15 mouse cellular contexts compared by ENCODE assay signal in the genomic region with DNA sequence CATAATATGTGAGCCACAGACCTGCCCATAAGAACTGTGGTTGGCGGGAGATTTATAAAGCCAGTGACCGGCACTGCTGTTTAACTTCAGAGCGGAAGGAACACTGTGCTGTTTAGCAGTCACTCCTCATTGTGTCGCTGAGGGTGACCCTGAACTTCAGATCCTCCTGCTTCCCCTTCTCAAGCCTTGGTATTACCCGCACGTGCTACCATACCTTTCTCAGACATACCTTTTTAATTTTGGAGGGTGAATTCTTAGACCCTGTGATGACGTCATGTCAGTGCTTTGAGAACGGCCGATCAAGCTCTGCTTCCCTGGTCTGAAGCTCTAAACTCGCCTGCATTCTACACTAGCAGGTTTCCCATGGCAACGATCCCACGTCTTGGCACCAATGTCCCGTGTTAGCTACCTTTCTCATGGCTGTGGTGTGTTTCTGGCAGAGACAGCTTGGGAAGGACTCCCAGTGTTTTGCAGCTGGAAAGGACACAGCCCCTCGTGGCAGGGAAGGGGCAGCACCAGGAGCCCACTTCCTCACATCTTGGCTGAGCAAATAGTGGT. TPM values are rescaled to one million over a fixed set of nuclear protein-coding genes. Genes with fewer than 3 reads are reported as not detected.
DNase-seq lines count a peak whose midpoint lies in the region; ATAC-seq lines count a peak whose summit lies in the region.
"Had no signal": no experiment of that assay in that cellular context is flagged by ENCODE, and none has a peak within 500 bp of the region (broad histone marks: within the 10 kb centered on the region; RNA-seq: fewer than 3 reads in every experiment).

No protein-coding gene starts in this region.

- H3K27me3 ChIP-seq in lung, embryonic 15.5 days = no peaks in the 10 kb centered on the region
- H3K27me3 ChIP-seq: liver, embryonic 12.5 days; neural tube, embryonic 12.5 days had no signal

- H3K4me3 ChIP-seq in lung, embryonic 15.5 days = no peak overlapping the region
- H3K4me3 ChIP-seq: forebrain, embryonic 10.5 days; liver, embryonic 12.5 days; neural tube, embryonic 12.5 days had no signal

- H3K36me3 ChIP-seq in lung, embryonic 15.5 days = no peaks in the 10 kb centered on the region
- H3K36me3 ChIP-seq: forebrain, embryonic 10.5 days; liver, embryonic 12.5 days; neural tube, embryonic 12.5 days had no signal

- no peaks in the 10 kb centered on the region for H3K9me3 ChIP-seq in lung, embryonic 15.5 days
- H3K9me3 ChIP-seq: forebrain, embryonic 10.5 days; liver, embryonic 12.5 days; neural tube, embryonic 12.5 days had no signal

- peak; percentile 56 for ATAC-seq in frontal cortex, adult (ENCODE audit: low TSS enrichment)
- no peak for ATAC-seq in lung, embryonic 15.5 days (ENCODE audit: borderline replicate concordance, extremely low read depth, low FRiP score, low TSS enrichment)
- ATAC-seq: CD4-positive, CD25-positive, alpha-beta regulatory T cell, adult 4 months; liver, embryonic 12.5 days had no signal

- DNase-seq in frontal cortex, postnatal 25 days (ENCODE audit: low spot score in 2 of 2) = no peak
- DNase-seq in lung, postnatal 10 days = no peak
- peak; percentile 65 to 76 for DNase-seq in frontal cortex, postnatal 36 days (ENCODE audit: low spot score in 2 of 2)
- peak; percentile 67 for DNase-seq in right cerebral cortex, adult 18-20 months
- DNase-seq in heart, adult 11 months = no peak
- no peak for DNase-seq in embryo, embryonic 11 days
- DNase-seq: cerebellum, adult 2 months; heart, postnatal 10 days; kidney, adult 18-20 months had no signal

- peak overlapping the region; percentile 4; the same call in 1 of the 2 replicates for H3K4me2 ChIP-seq in lung, embryonic 15.5 days
- H3K4me2 ChIP-seq: liver, embryonic 12.5 days; neural tube, embryonic 12.5 days had no signal

- no peak overlapping the region for H3K9ac ChIP-seq in lung, embryonic 15.5 days
- H3K9ac ChIP-seq: liver, embryonic 12.5 days; neural tube, embryonic 12.5 days had no signal

- no peak overlapping the region for H3K27ac ChIP-seq in lung, embryonic 15.5 days
- H3K27ac ChIP-seq: forebrain, embryonic 10.5 days; liver, embryonic 12.5 days; neural tube, embryonic 12.5 days had no signal

- H3K4me1 ChIP-seq in lung, embryonic 15.5 days = 0 out of 2 replicates have a peak, but pooled peaks cover 9% of the 10 kb centered on the region
- H3K4me1 ChIP-seq: liver, embryonic 12.5 days had no signal

- WGBS in lung, embryonic 15.5 days = 49% methylated on average over 14 of the region's 14 CpGs

RNA-seq across cellular contexts. Expression of a gene that starts 25.6 kb away (rescaled TPM):
- 1.5 and 2.9 TPM in 2 replicates for polyA plus RNA-seq in lung, embryonic 15.5 days (2015; fragmentation: Nextera tagmentation; extraction: Ambion mirVana)
- polyA plus RNA-seq: liver, embryonic 12.5 days had no signal

RNA-seq across cellular contexts. Expression of a gene that starts 36.9 kb away (rescaled TPM):
- 4.6 and 5.5 TPM in 2 replicates for polyA plus RNA-seq in lung, embryonic 15.5 days (2015; fragmentation: Nextera tagmentation; extraction: Ambion mirVana)

Comparison
In these comparisons a context has a peak if more than half of its experiments do, and no peak if none do; other contexts are left out.
1. DNase-seq: peak in frontal cortex, postnatal 36 days (2 of 2) and right cerebral cortex, adult 18-20 months (single experiment); none in frontal cortex, postnatal 25 days (0 of 2), lung, postnatal 10 days (single experiment), heart, adult 11 months (single experiment) and embryo, embryonic 11 days (single experiment).